Mouse (Mus musculus): ENCODE data around the gene Csgalnact2. TPM values are rescaled to one million over a fixed set of nuclear protein-coding genes. Genes with fewer than 3 reads are reported as not detected.

Csgalnact2 gene
- total RNA-seq, 2 experiments from 2014 or later: 28.6 to 30.2 TPM

DNA sequence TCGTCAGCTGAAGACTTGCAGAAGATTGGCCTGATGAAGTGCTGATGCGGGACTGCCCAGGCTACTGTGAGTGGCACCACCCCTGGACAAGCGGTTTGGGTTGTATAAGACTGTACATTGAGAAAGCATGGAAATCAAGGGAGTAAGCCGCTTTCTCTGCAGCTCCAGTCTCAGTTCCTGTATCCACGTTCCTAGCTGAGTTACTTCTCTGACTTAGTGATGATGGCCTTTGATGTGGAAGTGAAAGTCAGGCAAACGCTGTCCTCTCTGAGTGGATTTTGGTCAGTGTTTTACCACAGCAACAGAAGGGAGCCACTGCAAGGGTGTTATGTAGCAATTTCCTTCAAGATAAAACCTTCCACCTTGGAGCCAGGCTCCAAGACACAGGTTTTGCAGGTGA lies 2.0 kb upstream of the Csgalnact2 start:
- no peak for DNase-seq (ENCODE audit: low spot score)

DNA sequence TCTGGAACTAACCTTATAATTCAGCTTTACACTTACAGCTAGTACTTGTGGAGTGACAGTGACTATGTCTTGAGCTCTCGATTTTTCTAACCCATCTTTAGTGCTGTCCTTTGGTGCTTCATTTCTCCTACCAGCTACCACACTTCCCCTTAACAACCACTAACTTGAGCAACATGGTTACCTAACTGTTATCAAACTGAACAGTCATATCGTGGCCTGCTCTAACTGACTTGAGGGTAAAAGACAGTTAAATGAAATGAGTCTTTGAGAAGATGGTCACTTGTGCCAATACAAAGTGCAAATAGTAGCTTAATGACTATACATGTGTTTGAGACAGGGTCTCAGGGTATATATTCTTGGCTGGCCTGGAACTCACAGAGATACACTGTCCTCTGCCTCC lies 1.8 kb downstream of the Csgalnact2 start:
- DNase-seq (ENCODE audit: low spot score): no peak

- no peak for DNase-seq (ENCODE audit: low spot score)
Observed at GRCm38 (mm10) chr6:118134461-118134860, 4.5 kb downstream of the Csgalnact2 start.

DNA sequence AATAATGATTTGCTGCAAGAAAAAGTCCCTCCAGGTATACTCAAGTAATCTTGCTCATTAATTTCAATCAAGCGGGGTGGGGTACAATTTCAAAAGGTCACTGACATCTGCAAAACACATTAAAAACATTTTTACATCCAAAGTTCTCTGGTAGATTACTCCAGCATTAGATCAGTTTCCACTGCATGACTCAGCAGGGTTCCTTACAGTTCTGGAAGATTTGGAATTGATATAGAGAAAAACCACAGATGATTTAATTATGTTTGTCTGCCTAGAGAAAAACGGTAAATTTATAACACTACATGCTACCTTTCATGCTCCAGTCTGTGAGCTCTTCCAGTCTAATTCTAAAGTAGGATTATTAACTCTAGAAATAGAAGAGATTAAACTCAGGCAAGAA lies 8.9 kb downstream of the Csgalnact2 start:
- peak; percentile 14 for DNase-seq (ENCODE audit: low spot score)

DNA sequence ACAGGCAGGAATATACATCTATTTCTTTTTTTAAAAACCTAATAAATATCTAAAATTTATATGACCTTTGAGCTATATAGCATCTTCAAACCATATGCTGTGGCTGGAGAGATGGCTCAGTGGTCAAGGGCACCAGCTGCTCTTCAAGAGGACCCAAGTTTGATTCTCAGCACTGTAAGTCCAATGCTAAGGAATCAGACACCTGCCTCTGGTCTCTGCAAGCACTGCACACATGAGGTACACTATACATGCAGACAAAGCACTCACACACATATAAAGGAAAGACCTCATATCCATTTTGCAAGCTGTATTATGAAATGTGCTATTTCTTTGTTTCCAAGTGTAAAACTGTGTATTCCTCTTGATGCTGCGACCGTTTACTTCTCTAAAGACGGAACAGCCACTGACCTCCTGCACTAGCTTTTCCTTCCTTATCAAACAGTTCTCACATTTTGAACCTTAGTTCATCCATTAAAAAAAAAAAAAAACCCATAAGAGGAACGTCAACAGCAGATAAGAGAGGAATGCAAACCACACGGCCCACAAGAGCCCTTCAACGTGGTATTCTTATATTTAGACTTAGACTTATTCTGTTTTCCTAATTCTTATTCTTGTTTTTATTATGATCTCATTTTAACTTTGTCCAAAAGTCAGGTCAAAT lies 11.0 kb downstream of the Csgalnact2 start:
- no peak for DNase-seq (ENCODE audit: low spot score)

- DNase-seq (ENCODE audit: low spot score): no peak
Observed at GRCm38 (mm10) chr6:118127198-118127597, 11.7 kb downstream of the Csgalnact2 start.

GRCm38 (mm10) chr6:118126577-118126976 lies 12.4 kb downstream of the Csgalnact2 start:
- DNase-seq (ENCODE audit: low spot score): no peak

DNA sequence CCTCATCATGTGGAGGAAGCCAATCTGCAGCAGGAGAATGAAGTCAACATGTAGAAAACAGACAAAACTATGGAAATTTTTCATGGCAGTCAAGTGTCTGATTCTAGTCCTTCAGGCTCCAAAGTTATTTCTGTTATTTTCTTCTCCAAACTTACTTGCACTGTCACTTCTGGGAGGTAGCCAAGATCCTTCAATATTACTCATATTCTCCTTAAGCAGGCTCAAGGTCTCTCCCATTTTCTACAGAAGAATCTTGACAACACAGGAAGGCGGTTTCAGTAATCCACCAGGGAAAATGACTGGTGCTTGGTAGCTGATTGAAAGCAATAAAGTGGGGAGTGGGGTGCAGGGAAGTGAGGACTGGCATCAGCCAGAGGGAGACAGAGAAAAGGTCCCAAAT lies 16.2 kb downstream of the Csgalnact2 start:
- DNase-seq (ENCODE audit: low spot score): no peak

DNA sequence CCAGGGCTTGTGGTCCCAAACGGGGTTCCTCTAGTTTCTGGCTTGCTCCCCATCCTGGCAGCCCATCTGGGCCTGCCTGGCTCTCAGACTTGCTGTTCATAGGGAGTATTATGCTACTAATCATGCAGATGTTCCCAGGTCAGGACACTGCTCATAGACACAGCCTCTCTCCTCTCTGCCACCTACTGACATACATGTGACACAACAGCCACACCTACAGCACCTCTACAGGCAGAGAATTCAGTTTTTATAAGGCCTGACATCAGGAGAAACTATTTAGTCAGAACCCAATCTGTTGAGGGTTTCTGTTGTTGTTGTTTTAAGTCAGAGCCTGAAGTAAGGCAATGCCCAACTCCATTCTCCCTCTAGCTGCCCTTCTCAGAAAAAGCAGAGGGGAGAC lies 27.1 kb downstream of the Csgalnact2 start:
- DNase-seq (ENCODE audit: low spot score): no peak

DNA sequence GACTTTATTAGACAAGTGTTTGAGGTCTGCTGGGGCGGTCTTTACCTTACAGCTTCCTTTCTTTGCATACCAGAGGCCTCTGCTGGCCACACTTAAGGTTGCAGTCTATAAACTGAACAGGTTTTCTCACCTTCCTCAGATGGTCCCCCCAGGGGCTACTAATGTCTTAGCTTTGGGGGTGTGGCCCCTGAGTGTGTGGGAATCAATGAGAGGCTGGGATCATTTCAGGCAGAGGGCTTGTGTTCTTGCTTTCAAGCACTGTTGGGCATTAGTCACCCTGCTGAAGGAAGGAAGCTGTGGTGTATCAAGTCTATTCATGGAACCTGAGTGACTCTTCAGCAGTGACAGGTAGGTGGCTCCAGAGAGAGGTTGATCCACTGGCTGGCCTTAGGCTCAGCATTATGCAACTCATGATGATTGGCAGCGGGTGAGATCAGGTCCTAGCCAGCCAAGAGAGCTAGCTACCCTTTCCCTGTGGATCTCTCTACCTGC lies 39.6 kb downstream of the Csgalnact2 start:
- no peak for DNase-seq (ENCODE audit: low spot score)

DNA sequence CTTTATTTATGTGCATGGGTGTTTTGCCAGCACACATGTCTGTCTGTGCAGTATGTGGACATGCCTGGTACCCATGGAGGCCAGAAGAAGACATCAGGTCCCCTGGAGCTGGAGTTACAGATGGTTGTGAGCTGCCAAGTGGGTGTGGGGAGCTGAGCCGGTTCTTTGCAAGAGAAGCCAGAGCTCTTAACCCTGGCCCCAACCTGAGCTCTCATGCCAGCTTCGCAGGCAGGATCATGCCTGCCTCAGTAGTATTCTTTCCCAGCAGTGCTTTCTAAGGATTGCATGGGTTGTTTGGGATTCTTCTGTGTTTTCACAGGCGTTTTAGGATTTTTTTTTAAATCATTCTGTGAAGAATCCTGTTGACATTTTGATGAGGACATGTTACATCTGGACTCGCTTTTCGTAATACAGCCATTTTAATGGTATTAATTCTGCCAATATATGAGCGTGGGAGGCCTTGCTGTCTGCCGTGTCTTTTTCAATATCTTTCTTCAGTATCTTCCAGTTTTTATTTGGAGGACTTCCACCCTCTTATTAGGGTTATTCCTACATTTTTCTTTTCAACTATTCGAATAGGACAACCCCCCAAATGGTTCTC lies 41.1 kb downstream of the Csgalnact2 start:
- DNase-seq (ENCODE audit: low spot score): no peak

GRCm38 (mm10) chr6:118090827-118091226 lies 48.1 kb downstream of the Csgalnact2 start:
- DNase-seq (ENCODE audit: low spot score): no peak

DNA sequence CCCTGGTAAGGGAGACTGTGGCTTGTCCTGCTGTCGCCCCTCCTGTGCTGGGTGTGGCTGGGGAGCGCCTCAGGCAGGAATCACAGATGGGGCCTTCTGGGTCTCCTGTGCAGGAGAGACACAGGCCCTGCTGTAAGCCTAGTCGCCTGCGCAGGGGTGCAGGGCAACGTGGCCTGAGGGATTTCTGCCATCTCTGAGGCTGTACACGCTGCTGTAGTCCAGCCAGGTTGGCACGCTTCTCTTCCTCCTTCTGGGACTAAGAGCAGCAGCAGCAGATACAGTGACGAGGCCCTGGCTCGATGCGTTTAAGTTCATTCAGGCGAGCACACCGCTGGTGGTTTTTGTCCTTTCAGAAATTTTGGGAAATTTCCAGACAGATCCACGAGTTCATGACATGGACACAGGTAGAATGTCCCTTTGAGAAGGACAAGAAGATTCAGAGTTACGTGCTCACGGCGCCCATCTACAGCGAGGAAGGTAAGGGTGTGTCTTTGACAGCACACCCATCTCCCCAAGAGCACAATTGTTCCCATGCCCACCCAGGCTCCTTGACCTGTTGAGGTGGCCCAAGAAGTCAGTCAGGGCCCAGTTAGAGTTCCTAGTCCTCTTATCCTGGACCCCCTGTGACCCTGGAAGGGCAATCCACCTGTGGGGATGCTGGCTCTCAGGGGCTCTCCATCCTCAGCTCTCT lies 50.0 kb downstream of the Csgalnact2 start:
- DNase-seq (ENCODE audit: low spot score): no peak

DNA sequence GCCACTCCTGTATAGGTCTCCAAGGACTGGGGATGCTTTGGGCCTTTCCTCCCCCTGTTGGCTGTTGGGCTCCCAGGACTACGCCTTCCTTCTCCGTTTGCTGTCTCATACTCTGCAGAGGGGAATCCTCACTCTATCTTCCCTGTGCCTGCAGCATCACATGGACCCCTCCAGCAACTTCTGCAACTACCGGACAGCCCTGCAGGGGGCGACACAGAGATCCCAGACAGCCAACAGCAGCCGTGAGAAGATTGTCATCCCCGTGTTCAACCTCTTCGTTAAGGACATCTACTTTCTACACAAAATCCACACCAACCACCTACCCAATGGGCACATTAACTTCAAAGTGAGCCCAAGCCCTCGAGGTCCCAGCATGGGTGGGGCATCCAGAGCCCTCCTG lies 51.0 kb downstream of the Csgalnact2 start:
- DNase-seq (ENCODE audit: low spot score): no peak

DNA sequence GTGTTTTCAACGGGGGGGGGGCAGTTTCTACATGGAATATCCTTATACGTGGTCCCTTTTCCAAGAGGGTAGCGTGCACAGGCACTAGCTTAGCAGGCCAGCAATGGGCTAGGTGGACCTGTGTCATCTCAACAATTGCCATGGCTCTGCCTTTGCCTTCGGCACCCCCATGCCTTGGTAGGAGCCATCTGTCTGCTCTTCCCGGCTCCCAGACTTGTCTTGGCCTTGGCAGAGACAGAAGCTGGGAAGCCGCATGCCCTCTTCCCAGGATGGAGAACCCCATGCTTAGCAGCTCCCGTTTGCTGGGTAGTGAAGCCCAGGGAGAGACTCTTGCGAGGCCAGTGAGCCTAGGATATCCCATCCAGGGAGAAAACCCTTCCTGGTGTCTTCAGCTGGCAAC lies 54.3 kb downstream of the Csgalnact2 start:
- no peak for DNase-seq (ENCODE audit: low spot score)

- DNase-seq (ENCODE audit: low spot score): no peak
Observed at GRCm38 (mm10) chr6:118083608-118084007, 55.3 kb downstream of the Csgalnact2 start.

DNA sequence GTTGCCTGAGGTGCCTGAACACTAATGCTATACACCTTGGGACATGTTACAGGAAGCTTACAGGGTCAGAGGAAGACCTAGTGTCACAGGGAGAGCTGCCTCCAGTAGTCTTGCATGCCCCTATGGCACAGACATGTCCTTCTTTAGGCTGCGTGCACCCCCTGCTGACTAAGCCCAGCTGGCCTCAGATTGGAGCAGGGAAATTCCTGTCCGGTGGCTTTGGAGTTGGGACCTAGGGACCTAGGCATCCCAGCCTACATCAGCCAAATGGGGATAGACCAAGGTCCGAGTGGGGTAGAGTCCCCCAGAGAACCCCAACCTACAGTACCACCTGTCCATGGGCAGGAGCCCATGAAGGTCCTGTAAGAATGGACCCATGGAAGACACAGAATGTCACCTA lies 56.6 kb downstream of the Csgalnact2 start:
- DNase-seq (ENCODE audit: low spot score): no peak

- no peak for DNase-seq (ENCODE audit: low spot score)
Observed at GRCm38 (mm10) chr6:118080711-118081110, 58.2 kb downstream of the Csgalnact2 start.

GRCm38 (mm10) chr6:118079762-118080465 lies 59.0 kb downstream of the Csgalnact2 start:
- no peak for DNase-seq (ENCODE audit: low spot score)

GRCm38 (mm10) chr6:118079292-118079691 lies 59.6 kb downstream of the Csgalnact2 start:
- DNase-seq (ENCODE audit: low spot score): no peak

DNA sequence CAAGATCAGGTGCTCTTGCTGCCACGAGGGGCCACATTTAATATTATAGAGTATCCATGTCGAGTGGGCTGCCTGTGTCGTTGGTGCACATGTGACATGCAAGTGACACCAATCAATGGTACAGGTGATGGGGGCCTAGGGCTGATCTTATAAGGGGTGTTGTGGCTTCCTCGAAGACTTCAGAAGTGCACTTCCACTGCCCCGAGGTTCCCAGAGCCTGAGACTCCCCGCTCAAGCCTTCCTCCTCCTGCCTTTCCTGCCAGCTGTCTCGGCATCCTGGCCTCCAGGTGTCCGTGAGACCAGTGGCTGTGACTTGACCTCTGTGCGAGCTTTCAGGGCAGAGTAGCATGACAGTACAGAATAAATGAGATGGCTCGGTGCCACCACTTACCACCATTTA lies 60.2 kb downstream of the Csgalnact2 start:
- no peak for DNase-seq (ENCODE audit: low spot score)

DNA sequence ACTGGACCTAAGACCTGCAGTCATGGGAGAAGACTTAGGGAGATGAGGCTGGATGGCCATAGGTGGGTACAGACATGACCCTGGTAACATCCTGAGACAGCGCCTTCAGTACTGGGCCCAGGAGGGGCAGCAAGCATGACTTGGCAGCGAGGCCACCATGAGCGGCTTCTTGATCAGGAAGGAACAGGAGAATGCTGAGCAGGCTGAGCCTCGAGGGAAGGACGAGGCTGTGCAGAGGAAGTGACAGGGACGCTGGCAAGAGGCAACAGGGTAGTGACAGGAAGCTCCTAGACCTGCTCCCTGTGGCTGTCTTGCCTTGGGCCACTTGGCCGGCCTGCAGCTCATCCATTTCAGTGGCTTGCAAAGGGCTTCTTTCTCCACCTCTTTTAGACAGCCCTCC lies 61.5 kb downstream of the Csgalnact2 start:
- DNase-seq (ENCODE audit: low spot score): no peak
